Mouse (Mus musculus) cortical plate, adult 2 months (tissue): Measurements from ENCODE around the gene Arl15.

Experiments
- CTCF ChIP-seq: fragments of 200-500 bp; IDR thresholded peaks from 2 replicates; pipeline ENCODE4 v1.5.1; 2011; ENCODE audit warnings: mild to moderate bottlenecking, control low read depth, low read length; ENCODE audit not compliant: insufficient read depth; ENCODE audit errors: extremely low read depth
- POLR2A ChIP-seq: fragments of 200-500 bp; IDR thresholded peaks from 2 replicates; pipeline ENCODE4 v1.6.1; 2011; ENCODE audit warnings: mild to moderate bottlenecking, low read length, control low read depth; ENCODE audit not compliant: insufficient read depth; ENCODE audit errors: extremely low read depth

GRCm38 (mm10) chr13:114077584-114078270 lies 283.4 kb downstream of the Arl15 start:
- TF ChIP-seq CTCF (no peak), POLR2A (no peak)
